Mouse (Mus musculus): ENCODE measurements at regions not wholly inside any gene's neighbourhood (a gene's known extent, or its start where the extent isn't known, plus 50 kb on each side); places are given as distances from the start of the nearest gene placed in this dataset.

DNA sequence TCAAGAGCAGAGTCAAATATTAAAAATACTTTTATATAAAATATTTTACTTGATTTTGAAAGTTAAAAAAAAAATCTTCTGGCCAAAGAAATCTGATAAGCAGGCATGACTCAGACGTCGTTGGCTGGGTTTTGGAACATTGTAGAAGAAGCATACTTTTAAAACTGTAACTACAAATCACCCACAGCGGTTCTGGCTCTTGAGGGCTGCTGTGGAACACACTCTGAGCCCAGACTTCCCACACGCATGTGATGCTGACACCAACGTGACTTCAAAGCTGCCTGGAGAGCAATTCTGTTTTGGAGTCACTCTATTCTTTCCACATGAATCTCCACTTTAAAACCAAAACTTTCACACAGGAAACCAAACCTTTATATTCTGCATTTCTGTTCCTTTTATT, 1649.2 kb downstream of the Efnb2 start:
- DNase-seq = peak; percentile 5

DNA sequence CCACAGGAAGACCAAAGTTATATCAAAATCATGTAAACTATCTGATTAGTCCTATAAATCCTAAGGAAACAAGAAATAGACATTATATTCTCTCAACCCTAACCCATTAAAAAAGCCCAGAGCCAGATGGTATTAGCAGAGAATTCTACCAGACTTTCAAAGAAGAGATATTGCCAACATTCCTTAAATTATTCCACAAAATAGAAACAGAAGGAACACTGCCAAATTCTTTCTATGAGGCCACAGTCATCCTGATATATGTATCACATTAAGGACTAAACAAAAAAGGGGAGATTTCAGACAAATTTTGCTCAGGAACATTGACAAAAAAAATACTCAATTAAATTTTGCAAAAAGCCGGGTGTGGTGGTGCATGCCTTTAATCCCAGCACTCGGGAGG, 1669.5 kb downstream of the Efnb2 start:
- DNase-seq = no peak

DNA sequence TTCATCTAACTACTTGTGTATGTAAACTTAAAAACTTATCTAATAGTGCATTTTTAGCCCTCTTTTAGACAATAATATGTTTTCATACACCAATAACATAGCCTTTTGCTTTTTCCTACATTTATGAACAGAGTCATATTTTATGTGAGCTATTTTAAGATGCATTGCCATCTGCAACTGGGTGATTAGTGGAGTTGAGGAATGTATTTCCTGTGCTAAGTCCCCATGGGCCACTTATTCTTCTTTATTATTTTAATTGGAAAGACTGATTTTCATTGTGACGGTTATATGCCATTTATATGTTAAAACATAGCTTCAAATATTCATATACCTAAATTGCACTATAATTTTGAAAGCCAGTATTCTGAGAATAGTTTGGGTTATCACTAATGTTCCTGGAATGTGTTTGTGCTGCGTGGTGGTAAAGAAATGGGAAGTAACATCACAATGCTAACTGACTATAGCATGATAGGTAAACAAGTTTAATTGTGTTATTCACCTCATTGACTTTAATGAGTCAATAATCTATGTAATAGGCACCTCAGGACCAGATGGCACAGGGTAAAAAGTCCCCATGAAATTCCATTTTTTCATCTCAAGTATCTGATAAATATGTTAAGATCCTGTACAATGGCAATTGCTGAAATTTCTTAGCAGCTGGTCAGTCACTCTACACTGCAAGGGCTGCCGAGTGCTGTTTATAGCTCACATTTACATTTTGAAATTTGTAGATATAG, 1671.5 kb downstream of the Efnb2 start:
- no peak for DNase-seq

DNA sequence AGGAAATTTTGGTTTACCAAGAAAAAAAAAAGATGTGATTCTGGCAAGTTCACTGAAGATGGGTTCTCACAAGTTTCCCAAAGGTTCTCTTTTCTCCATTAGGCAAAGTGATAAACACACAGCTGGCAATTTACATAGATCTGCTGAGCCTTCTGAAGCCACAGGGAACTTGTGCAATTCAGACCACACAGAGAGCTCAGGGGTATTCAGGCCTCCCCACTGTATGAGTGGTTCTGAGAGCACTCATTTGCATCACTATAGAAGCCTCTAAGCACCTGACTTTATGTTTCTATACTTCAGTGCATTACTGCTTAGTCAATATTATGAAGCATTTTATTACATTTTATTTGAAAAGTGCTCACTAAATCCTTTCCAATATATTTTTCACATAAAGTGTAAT, 1687.1 kb downstream of the Efnb2 start:
- DNase-seq = no peak

DNA sequence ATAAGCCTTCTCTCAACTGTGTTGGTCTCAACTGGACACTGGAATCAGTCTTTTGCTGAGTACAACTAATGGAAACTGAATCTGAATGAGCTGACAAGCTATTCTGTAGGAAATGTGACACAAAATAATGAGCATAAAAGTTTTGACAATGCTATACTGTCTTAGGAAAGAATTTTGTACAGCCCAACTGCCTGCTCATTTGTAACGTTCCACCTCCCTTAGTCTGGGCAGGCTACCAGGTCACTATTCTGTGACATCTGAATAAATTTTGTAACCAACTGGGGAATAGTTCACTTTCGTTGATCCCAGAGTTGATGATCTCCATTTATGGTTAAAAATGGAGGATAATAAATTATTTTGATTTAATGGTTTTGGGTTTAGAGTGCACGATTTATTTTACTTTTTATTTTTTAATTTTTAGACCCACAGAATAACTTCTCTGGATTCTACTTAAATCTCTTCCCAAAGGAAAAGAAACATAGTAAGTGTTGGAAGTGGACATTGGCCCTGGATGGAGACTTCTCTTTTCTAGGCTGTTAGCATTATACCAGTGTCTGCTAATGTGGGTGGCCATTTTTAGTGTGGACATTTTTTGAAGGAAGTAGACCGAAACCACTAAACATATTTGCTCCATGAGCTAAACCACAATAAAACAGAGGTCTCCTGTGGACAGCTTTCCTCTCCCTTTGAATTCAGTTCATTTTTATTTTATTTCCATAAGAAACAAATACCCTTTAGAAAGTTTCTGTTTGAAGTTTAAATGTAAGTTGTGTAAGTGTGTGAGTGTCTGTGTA, 1697.8 kb downstream of the Efnb2 start:
- DNase-seq = no peak

DNA sequence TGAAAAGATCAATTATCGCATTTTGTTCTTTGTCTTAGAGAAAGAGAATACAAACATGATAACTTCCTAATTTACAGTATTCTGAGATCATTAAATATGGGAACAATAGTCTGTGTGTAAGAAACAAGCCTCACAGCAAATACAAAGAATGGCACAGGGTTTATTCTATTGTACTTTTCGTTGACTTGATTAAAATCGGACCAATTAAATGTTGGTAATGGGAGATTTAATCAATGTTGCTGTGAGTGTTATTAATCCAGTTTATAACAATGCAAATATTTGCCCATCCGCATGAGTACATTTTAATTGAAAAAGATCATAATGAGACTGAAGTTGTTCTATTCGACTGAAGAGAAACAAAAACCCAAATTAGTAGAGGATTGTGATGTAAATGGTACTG, 1703.0 kb downstream of the Efnb2 start:
- DNase-seq = no peak

DNA sequence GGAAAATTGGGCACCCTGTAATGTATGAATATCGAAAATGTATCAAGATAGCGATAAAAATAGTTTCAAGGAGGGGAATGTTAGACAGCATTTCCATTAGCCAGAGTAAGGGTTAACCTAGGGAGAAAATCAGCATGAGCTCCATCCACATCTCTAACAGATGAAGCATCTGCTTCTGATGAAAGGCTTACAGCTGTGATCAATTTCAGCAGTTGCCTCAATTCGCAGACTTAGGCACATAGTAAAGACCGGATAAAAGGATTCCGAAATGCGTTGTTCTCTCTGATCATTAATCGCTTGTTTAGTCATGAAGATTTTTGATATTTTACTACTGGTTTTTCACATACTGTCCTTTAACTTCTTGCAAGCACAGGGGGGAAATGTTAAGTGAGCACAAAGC, 1706.8 kb downstream of the Efnb2 start:
- no peak for DNase-seq

DNA sequence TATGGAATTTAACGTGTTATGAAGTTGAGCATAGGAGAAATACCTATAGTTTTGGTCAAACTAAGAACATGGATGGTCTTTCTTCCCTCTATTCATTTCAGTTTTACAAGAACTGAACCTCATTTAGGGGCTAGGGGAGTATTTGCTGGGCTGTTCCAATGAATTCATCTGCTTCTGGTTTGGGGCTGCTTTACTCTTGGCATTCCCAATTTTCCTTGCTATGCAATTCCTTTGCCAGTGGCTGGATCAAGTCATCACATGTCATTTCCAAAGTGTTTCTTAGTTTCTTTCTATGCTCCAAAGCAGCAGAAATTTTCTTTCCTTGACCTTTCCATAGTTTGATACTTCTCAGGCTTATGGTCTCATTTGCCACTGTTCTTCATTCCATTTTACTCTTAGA, 1738.6 kb downstream of the Efnb2 start:
- DNase-seq = no peak

DNA sequence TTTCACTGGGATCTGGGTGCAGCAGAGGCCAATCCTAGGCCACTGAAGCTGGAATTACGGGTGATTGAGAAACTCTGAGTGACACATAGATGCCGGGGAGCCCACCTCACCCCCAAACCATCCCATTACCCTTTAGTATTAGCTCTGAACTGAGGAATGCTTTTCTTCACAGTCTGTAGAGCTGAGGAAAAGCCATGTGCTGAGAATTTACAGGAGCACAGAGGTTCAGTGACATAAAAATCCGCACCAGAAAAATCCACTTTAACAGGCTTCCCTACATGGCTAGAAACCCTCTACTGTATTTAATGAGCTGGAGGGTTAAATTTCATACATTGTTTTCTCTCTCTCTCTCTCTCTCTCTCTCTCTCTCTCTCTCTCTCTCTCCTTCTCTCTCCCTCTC, 1753.4 kb downstream of the Efnb2 start:
- no peak for DNase-seq

DNA sequence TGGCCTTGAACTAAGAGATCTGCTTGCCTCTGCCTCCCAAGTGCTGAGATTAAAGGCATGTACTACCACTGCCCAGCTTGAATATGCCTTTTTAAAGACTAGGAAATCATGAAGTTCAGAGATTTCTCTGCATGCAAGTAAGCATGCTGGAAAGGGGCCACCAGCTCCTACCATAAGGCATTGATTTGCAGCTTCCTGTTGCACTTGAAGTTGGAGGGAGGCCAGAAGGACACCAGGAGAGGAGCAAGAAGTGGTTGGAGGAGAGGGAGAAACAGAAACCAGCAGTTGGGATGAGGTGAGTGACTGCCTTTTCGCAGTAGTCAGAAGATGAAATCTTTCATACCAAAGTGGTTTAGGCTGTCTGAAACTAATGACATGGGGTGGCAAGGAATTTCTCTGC, 1769.6 kb downstream of the Efnb2 start:
- DNase-seq = no peak

DNA sequence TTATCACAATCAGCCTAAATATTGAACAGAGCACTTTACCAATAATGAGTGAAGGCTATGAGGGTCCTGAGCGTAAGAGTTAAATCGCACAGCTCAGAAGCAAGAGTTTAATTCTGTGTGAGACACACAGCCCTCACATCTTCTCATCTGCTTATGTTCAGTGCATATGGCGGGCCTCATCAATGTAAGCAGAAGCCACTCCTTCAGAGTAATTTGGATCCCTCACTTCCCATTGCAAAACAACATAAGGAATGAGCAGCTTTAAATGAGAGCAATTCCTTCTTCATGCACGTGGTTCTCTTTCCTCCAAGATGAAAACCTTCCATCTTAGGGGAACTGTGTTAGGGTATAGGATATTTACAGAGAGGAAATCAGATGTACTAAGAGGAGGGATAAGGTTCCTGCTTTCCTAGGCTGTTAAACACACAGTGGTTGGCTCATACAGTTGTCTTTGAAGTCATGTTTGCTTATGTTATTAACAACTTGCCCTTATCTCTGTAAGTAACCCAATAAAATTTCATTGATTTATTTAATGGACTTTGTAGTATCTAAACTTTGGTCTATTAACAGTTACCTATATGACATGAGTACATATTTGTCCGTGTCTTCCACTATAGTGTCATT, 1774.2 kb downstream of the Efnb2 start:
- no peak for DNase-seq

DNA sequence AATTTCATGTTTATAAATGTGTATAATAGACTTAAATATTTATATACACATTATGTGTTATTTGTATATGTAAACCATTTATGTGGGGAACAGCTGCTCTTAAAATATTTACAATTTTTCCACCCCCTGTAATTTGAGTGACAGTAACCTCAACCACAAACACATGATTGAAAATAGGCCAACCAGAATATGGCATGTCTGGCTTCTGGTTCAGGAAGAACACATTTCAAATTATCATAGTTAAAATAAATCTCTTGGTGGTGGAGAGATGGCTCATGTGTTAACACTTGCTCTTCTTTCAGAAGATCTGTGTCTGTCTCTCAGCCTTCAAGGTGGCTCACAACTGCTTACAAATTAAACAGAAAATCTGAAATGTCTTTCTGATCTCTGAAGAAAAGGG, 1776.2 kb downstream of the Efnb2 start:
- no peak for DNase-seq

DNA sequence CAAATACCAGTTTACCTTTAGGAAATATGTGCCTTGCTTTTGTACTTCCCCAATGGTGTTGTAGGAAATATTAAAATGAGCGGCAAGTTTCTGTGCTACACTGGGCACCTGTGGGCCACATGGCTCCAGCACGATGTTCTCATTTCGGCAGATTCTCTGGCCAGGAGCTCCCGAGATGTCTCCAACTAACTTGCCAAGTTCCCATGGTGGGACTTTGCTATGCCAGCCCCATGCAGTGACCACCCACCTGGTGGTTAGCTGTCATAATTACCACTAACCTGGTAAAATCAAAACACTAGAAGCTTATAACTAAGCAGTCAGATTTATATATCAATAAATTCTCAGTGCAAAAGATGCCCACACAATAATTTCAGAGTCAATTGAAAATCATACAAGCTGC, 1777.5 kb upstream of the Slc10a2 start:
- DNase-seq = no peak

Measured in layer of hippocampus, adult 9-11 months (tissue).